Mouse (Mus musculus) left cerebral cortex, adult 6 months (tissue): ENCODE measurements around the gene Rtl5. TPM values are rescaled to one million over a fixed set of nuclear protein-coding genes. Genes with fewer than 3 reads are reported as not detected.

Experiments
- long read RNA-seq, 2 experiments: library from polyadenylated mRNA; unstranded; transcript quantifications; one replicate each; pipeline ENCODE4 v2.0.0; 2019 to 2020
- polyA plus RNA-seq: library from polyadenylated mRNA; unstranded; fragments of <200 nt; fragmentation: Nextera tagmentation; gene quantifications from 2 replicates; pipeline ENCODE4 v1.2.3, GENCODE M21; 2021

Rtl5 gene
- polyA plus RNA-seq: 1.1 and 2.2 TPM in 2 replicates
- long read RNA-seq, experiment 1, full-length matches to known transcripts: 2 of 2 reads
- long read RNA-seq, experiment 1, partial matches to known transcripts: 0 of 2 reads
- long read RNA-seq, experiment 1, other reads (novel, unspliced or antisense): 0 of 2 reads
- long read RNA-seq, experiment 2: 0 reads

DNA sequence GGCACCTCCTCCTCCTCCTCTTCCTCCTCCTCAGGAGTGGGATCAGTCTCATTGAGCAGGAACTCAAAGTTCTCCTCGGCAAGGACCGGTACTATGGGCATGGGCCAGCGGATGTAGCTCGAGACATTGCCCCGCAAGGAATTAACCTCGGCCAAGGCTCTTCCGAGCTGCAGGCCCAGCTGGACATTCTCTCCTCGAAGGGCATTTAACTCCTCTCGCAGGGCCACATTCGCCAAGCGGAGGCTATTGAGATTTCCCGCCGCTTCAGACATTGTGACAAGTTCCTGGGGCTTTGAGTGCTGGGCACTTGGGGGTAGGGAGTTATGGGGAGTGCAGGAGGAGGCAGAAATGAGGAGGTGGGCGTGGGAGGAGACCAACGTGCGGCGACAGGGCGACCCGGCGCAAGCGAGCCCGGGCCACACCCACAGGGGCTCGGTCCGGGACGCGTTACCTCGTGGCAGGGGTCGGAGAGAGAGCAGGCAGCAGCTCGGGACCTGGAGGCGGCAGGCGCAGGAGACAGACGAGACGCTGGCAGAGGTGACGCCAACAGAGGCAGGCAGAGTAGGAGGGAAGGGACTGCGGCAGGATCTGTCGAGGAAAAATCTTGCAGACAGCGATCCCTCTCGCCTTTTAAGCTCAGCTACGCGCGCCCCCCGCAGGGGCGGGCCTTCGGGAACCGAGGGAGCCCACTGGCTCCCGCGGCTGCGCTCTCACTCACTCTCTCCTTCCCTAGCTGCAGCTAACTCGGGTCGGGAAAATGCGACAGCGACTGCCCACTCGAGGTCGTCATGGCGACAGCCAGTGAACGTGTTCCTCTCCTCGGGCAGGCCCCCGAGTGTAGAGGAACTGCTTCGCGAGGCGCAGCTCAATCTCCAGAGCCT, at the start of gene Rtl5:
Gene Rtl5 (minus strand): TSS at position 714 of the 881 bp plus-strand sequence.

DNA sequence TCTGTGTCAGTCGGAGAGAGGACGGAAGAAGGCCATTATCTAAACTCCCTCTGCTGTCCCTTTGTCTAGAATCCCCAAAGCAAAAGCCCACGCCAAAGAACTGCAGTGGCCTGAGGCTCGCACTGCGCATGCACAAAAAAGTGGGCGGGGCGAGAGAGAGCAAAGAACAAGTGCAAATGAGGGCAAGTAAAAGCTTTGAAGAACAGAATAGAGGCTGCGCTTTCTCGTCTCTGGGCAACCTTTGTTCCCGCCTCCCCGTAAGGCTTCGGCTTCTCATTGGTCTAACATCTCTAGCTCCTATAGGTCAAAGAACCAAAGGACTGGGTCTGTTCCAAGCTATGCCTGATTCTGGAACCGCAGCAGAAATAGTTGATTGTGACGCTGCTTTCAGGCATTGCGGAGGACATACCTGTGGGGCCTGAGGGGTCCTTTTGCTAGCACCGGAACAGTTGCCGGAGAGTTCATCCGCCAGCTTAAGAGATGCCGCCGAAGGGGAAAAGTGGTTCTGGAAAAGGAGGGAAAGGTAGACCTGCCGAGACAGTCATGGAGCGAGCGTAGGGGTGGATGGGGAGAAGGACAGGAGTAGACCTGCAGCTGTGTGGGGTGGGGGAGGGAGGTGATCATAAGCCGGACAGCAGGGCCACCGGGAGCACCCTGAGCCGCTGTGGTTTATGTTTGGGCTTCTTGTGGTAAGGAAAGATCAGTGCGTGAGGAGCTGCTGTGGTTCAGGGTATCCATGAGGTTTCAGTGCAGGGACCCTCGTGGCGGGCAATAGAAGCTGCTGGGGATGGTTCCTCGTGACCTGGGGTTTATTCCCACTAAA, 48.1 kb upstream of the Rtl5 start, which contains the start of gene Pin4:
Gene Pin4 (plus strand): TSS at position 406 of the 823 bp plus-strand sequence.

Other genes with a start within 250 kb of the Rtl5 start
- 9.8 and 11.8 TPM in 2 replicates for gene Nhsl2, start 221.9 kb downstream of the Rtl5 start, polyA plus RNA-seq
- 119 and 157 TPM in 2 replicates for gene Pin4, start 48.1 kb upstream of the Rtl5 start, polyA plus RNA-seq
- 0.04 and 0.05 TPM in 2 replicates for gene Ercc6l, start 85.8 kb upstream of the Rtl5 start, polyA plus RNA-seq
- gene Rps4x, start 118.1 kb upstream of the Rtl5 start, polyA plus RNA-seq: 973 and 1,135 TPM in 2 replicates
- 4.6 and 4.7 TPM in 2 replicates for gene Cited1, start 180.9 kb upstream of the Rtl5 start, polyA plus RNA-seq